Mouse (Mus musculus) neural tube, embryonic 11.5 days (tissue): ENCODE results near the gene Ucn3. TPM values are rescaled to one million over a fixed set of nuclear protein-coding genes. Genes with fewer than 3 reads are reported as not detected.

Experiments
- microRNA-seq: library from miRNA; unstranded; fragments of <30 nt; microRNA quantifications from one replicate; pipeline ENCODE4, GENCODE M21; 2016
- polyA plus RNA-seq: library from polyadenylated mRNA; unstranded; fragments of >200 nt; fragmentation: Nextera tagmentation; extraction: Ambion mirVana; gene quantifications from 2 replicates; pipeline ENCODE4 v1.2.1, GENCODE M21; 2014

Ucn3 gene
- polyA plus RNA-seq, 1 experiment from 2014 or later: not detected

Small RNA genes within 50 kb of the gene (microRNA-seq; reads per million reads assigned to microRNA genes)
- gene Gm22460: not detected

Other genes with a start within 250 kb of the Ucn3 start
- gene Calml3, start 141.0 kb downstream of the Ucn3 start, polyA plus RNA-seq: not detected in 2 replicates
- gene Calm4, start 107.6 kb downstream of the Ucn3 start, polyA plus RNA-seq: not detected in 2 replicates
- not detected in 2 replicates for gene Calm5, start 91.2 kb downstream of the Ucn3 start, polyA plus RNA-seq
- 50.3 and 61.1 TPM in 2 replicates for gene Net1, start 27.1 kb downstream of the Ucn3 start, polyA plus RNA-seq
- not detected in 2 replicates for gene Tubal3, start 27.1 kb downstream of the Ucn3 start, polyA plus RNA-seq
- gene Akr1c14, start 103.7 kb upstream of the Ucn3 start, polyA plus RNA-seq: 0.46 and 0.65 TPM in 2 replicates
- gene Akr1c18, start 205.3 kb upstream of the Ucn3 start, polyA plus RNA-seq: not detected in 2 replicates
- gene Akr1c13, start 245.8 kb upstream of the Ucn3 start, polyA plus RNA-seq: 1.5 TPM in 2 replicates